Mouse (Mus musculus) limb, embryonic 15.5 days (tissue): ENCODE measurements around the gene Tnks1bp1. TPM values are rescaled to one million over a fixed set of nuclear protein-coding genes. Genes with fewer than 3 reads are reported as not detected.
A peak's percentile ranks its signal among the peaks of the same experiment; 100 is the strongest.

Source experiments
- ATAC-seq: fragments of 200-750 bp; cut with Nextera tagmentation; 2 replicates; pipeline ENCODE4 v1.8.0; 2017; ENCODE audit warnings: low read depth, moderate TSS enrichment; ENCODE audit not compliant: insufficient number of reproducible peaks, low FRiP score, low TSS enrichment
- H3K27ac ChIP-seq: fragments of 300-500 bp; sonication (generic); 2 replicates; pipeline ENCODE4 v1.5.1; 2015; ENCODE audit warnings: moderate library complexity, mild to moderate bottlenecking, inconsistent platforms
- H3K27me3 ChIP-seq: fragments of 300-500 bp; sonication (generic); 2 replicates; pipeline ENCODE4 v1.6.1; 2015; ENCODE audit warnings: inconsistent platforms
- H3K36me3 ChIP-seq: fragments of 300-500 bp; sonication (generic); 2 replicates; pipeline ENCODE4 v1.6.1; 2015; ENCODE audit warnings: inconsistent platforms
- H3K4me1 ChIP-seq: fragments of 300-500 bp; sonication (generic); 2 replicates; pipeline ENCODE4 v1.6.1; 2015; ENCODE audit warnings: inconsistent platforms
- H3K4me2 ChIP-seq: fragments of 300-500 bp; sonication (generic); 2 replicates; pipeline ENCODE4 v1.6.1; 2015; ENCODE audit warnings: mild to moderate bottlenecking, inconsistent platforms
- H3K4me3 ChIP-seq: fragments of 300-500 bp; sonication (generic); 2 replicates; pipeline ENCODE4 v1.5.1; 2015; ENCODE audit warnings: mild to moderate bottlenecking, inconsistent platforms
- H3K9ac ChIP-seq: fragments of 300-500 bp; sonication (generic); 2 replicates; pipeline ENCODE4 v1.6.1; 2015; ENCODE audit warnings: inconsistent platforms
- H3K9me3 ChIP-seq: fragments of 300-500 bp; sonication (generic); 2 replicates; pipeline ENCODE4 v1.6.1; 2016; ENCODE audit warnings: inconsistent platforms
- WGBS: fragments of 180-500 bp; shearing (Covaris S2); methylation state at CpG from one replicate; pipeline ENCODE4 v1.1.7; 2015; 5-methylcytosine and 5-hydroxymethylcytosine counted together
- polyA plus RNA-seq: library from polyadenylated mRNA; unstranded; fragments of >200 nt; fragmentation: Nextera tagmentation; extraction: Ambion mirVana; gene quantifications from 2 replicates; pipeline ENCODE4 v1.2.1, GENCODE M21; 2015

The Tnks1bp1 gene
- polyA plus RNA-seq, 1 experiment from 2014 or later = 74.1 TPM

- ATAC-seq = no peak
- no peak overlapping the region for H3K4me3 ChIP-seq
- no peak overlapping the region for H3K9ac ChIP-seq
- H3K4me2 ChIP-seq = no peak overlapping the region
- H3K36me3 ChIP-seq = peaks cover 59% of the 10 kb centered on the region
- WGBS = 86% methylated on average over 8 of the region's 8 CpGs
- no peak overlapping the region for H3K27ac ChIP-seq
- H3K9me3 ChIP-seq = no peaks in the 10 kb centered on the region
- peaks cover 35% of the 10 kb centered on the region for H3K4me1 ChIP-seq
- H3K27me3 ChIP-seq = no peaks in the 10 kb centered on the region
Observed at GRCm38 (mm10) chr2:85046222-85046621, 1.6 kb upstream of the Tnks1bp1 start.

GRCm38 (mm10) chr2:85047081-85047480 lies 741 bp upstream of the Tnks1bp1 start:
- peak overlapping the region; percentile 60; the same call in 1 of the 2 replicates for H3K9ac ChIP-seq
- H3K27me3 ChIP-seq = no peaks in the 10 kb centered on the region
- H3K36me3 ChIP-seq = peaks cover 58% of the 10 kb centered on the region
- peak overlapping the region; percentile 65 for H3K4me2 ChIP-seq
- WGBS = 44% methylated on average over 10 of the region's 10 CpGs
- no peaks in the 10 kb centered on the region for H3K9me3 ChIP-seq
- ATAC-seq = no peak
- H3K27ac ChIP-seq = peak overlapping the region; percentile 97
- H3K4me3 ChIP-seq = peak overlapping the region; percentile 79
- H3K4me1 ChIP-seq = peaks cover 44% of the 10 kb centered on the region

- peaks cover 57% of the 10 kb centered on the region for H3K36me3 ChIP-seq
- WGBS = under 1% methylated on average over 27 of the region's 44 CpGs
- H3K9ac ChIP-seq = peak overlapping the region; percentile 60
- peak overlapping the region; percentile 79 for H3K4me3 ChIP-seq
- peak; percentile 73 for ATAC-seq
- peaks cover 55% of the 10 kb centered on the region for H3K4me1 ChIP-seq
- peak overlapping the region; percentile 65 for H3K4me2 ChIP-seq
- H3K27ac ChIP-seq = peak overlapping the region; percentile 97
- H3K9me3 ChIP-seq = no peaks in the 10 kb centered on the region
- no peaks in the 10 kb centered on the region for H3K27me3 ChIP-seq
Observed at GRCm38 (mm10) chr2:85048168-85048751, 438 bp downstream of the Tnks1bp1 start.

GRCm38 (mm10) chr2:85049277-85049676 lies 1.5 kb downstream of the Tnks1bp1 start:
- no peak overlapping the region for H3K9ac ChIP-seq
- H3K4me2 ChIP-seq = peak overlapping the region; percentile 65
- H3K9me3 ChIP-seq = no peaks in the 10 kb centered on the region
- H3K27me3 ChIP-seq = no peaks in the 10 kb centered on the region
- peak overlapping the region; percentile 97 for H3K27ac ChIP-seq
- H3K36me3 ChIP-seq = peaks cover 56% of the 10 kb centered on the region
- peaks cover 57% of the 10 kb centered on the region for H3K4me1 ChIP-seq
- WGBS = 36% methylated on average over 4 of the region's 4 CpGs
- H3K4me3 ChIP-seq = peak overlapping the region; percentile 79
- ATAC-seq = no peak

- H3K27me3 ChIP-seq = no peaks in the 10 kb centered on the region
- peak overlapping the region; percentile 28; the same call in 1 of the 2 replicates for H3K9ac ChIP-seq
- H3K4me2 ChIP-seq = peak overlapping the region; percentile 65
- peaks cover 57% of the 10 kb centered on the region for H3K4me1 ChIP-seq
- ATAC-seq = peak; percentile 65
- H3K27ac ChIP-seq = peak overlapping the region; percentile 97
- peaks cover 58% of the 10 kb centered on the region for H3K36me3 ChIP-seq
- H3K9me3 ChIP-seq = no peaks in the 10 kb centered on the region
- WGBS = 3% methylated on average over 10 of the region's 10 CpGs
- peak overlapping the region; percentile 79 for H3K4me3 ChIP-seq
Observed at GRCm38 (mm10) chr2:85050001-85050634, 2.3 kb downstream of the Tnks1bp1 start.

GRCm38 (mm10) chr2:85050746-85051145 lies 2.9 kb downstream of the Tnks1bp1 start:
- peaks cover 58% of the 10 kb centered on the region for H3K36me3 ChIP-seq
- peak overlapping the region; percentile 65 for H3K4me2 ChIP-seq
- H3K9ac ChIP-seq = peak overlapping the region; percentile 28; the same call in 1 of the 2 replicates
- peak overlapping the region; percentile 79 for H3K4me3 ChIP-seq
- no peaks in the 10 kb centered on the region for H3K27me3 ChIP-seq
- WGBS = 31% methylated on average over 9 of the region's 9 CpGs
- H3K9me3 ChIP-seq = no peaks in the 10 kb centered on the region
- no peak for ATAC-seq
- H3K4me1 ChIP-seq = peaks cover 57% of the 10 kb centered on the region
- peak overlapping the region; percentile 97 for H3K27ac ChIP-seq

GRCm38 (mm10) chr2:85053192-85053816 lies 5.5 kb downstream of the Tnks1bp1 start:
- no peak overlapping the region for H3K9ac ChIP-seq
- no peak overlapping the region for H3K27ac ChIP-seq
- no peak overlapping the region for H3K4me3 ChIP-seq
- H3K9me3 ChIP-seq = no peaks in the 10 kb centered on the region
- 72% methylated on average over 5 of the region's 5 CpGs for WGBS
- ATAC-seq = no peak
- peaks cover 67% of the 10 kb centered on the region for H3K36me3 ChIP-seq
- H3K4me1 ChIP-seq = peaks cover 48% of the 10 kb centered on the region
- no peaks in the 10 kb centered on the region for H3K27me3 ChIP-seq
- peak overlapping the region; percentile 5; the same call in 1 of the 2 replicates for H3K4me2 ChIP-seq

- 56% methylated on average over 5 of the region's 5 CpGs for WGBS
- Histone ChIP-seq H3K9me3 (no peaks in the 10 kb centered on the region), H3K4me1 (peaks cover 43% of the 10 kb centered on the region), H3K27me3 (no peaks in the 10 kb centered on the region), H3K36me3 (peaks cover 83% of the 10 kb centered on the region), H3K9ac (no peak overlapping the region), H3K4me2 (no peak overlapping the region), H3K27ac (no peak overlapping the region), H3K4me3 (no peak overlapping the region)
- ATAC-seq = no peak
Observed at GRCm38 (mm10) chr2:85056711-85057110, 8.9 kb downstream of the Tnks1bp1 start.

- H3K4me2 ChIP-seq = no peak overlapping the region
- peaks cover 84% of the 10 kb centered on the region for H3K36me3 ChIP-seq
- ATAC-seq = no peak
- H3K4me1 ChIP-seq = peaks cover 36% of the 10 kb centered on the region
- peak overlapping the region; percentile 82 for H3K27ac ChIP-seq
- 80% methylated on average over 6 of the region's 6 CpGs for WGBS
- H3K9me3 ChIP-seq = no peaks in the 10 kb centered on the region
- H3K27me3 ChIP-seq = no peaks in the 10 kb centered on the region
- H3K9ac ChIP-seq = no peak overlapping the region
- no peak overlapping the region for H3K4me3 ChIP-seq
Observed at GRCm38 (mm10) chr2:85059677-85060076, 11.9 kb downstream of the Tnks1bp1 start.

GRCm38 (mm10) chr2:85060591-85061060 lies 12.8 kb downstream of the Tnks1bp1 start:
- peaks cover 36% of the 10 kb centered on the region for H3K4me1 ChIP-seq
- no peaks in the 10 kb centered on the region for H3K9me3 ChIP-seq
- H3K4me2 ChIP-seq = peak overlapping the region; percentile 60
- H3K4me3 ChIP-seq = peak overlapping the region; percentile 47
- 4% methylated on average over 11 of the region's 11 CpGs for WGBS
- peaks cover 82% of the 10 kb centered on the region for H3K36me3 ChIP-seq
- peak overlapping the region; percentile 82 for H3K27ac ChIP-seq
- 0 out of 2 replicates have a peak overlapping the region, but pooled peaks have one; percentile 33 for H3K9ac ChIP-seq
- peak; percentile 63 for ATAC-seq
- no peaks in the 10 kb centered on the region for H3K27me3 ChIP-seq

GRCm38 (mm10) chr2:85061107-85061541 lies 13.3 kb downstream of the Tnks1bp1 start:
- Histone ChIP-seq H3K4me1 (peaks cover 36% of the 10 kb centered on the region), H3K4me2 (peak overlapping the region; percentile 60), H3K36me3 (peaks cover 77% of the 10 kb centered on the region), H3K9me3 (no peaks in the 10 kb centered on the region), H3K27me3 (no peaks in the 10 kb centered on the region), H3K4me3 (peak overlapping the region; percentile 47), H3K27ac (peak overlapping the region; percentile 82), H3K9ac (0 out of 2 replicates have a peak overlapping the region, but pooled peaks have one; percentile 33)
- peak; percentile 32; the same call in 1 of the 2 replicates for ATAC-seq
- 14% methylated on average over 10 of the region's 10 CpGs for WGBS
